Mouse (Mus musculus) hindbrain, embryonic 12.5 days (tissue): Measurements from ENCODE around the gene Frmd8. TPM values are rescaled to one million over a fixed set of nuclear protein-coding genes. Genes with fewer than 3 reads are reported as not detected.

ENCODE experiments used
- ATAC-seq: fragments of 200-750 bp; cut with Nextera tagmentation; 2 replicates; pipeline ENCODE4 v1.8.0; 2017; ENCODE audit warnings: moderate TSS enrichment; ENCODE audit not compliant: low FRiP score
- H3K27ac ChIP-seq: fragments of 300-500 bp; sonication (generic); 2 replicates; pipeline ENCODE4 v1.5.1; 2016; ENCODE audit warnings: mild to moderate bottlenecking
- H3K27me3 ChIP-seq: fragments of 300-500 bp; sonication (generic); 2 replicates; pipeline ENCODE4 v1.6.1; 2016; ENCODE audit warnings: mild to moderate bottlenecking
- H3K36me3 ChIP-seq: fragments of 300-500 bp; sonication (generic); 2 replicates; pipeline ENCODE4 v1.6.1; 2016; ENCODE audit warnings: mild to moderate bottlenecking
- H3K4me1 ChIP-seq: fragments of 300-500 bp; sonication (generic); 2 replicates; pipeline ENCODE4 v1.6.1; 2016
- H3K4me2 ChIP-seq: fragments of 300-500 bp; sonication (generic); replicated peaks from 2 replicates; pipeline ENCODE4 v1.6.1; 2016; ENCODE audit warnings: mild to moderate bottlenecking
- H3K4me3 ChIP-seq: fragments of 300-500 bp; sonication (generic); 2 replicates; pipeline ENCODE4 v1.5.1; 2016; ENCODE audit warnings: mild to moderate bottlenecking
- H3K9ac ChIP-seq: fragments of 300-500 bp; sonication (generic); 2 replicates; pipeline ENCODE4 v1.6.1; 2016; ENCODE audit warnings: mild to moderate bottlenecking, moderate library complexity
- H3K9me3 ChIP-seq: fragments of 300-500 bp; sonication (generic); replicated peaks from 2 replicates; pipeline ENCODE4 v1.6.1; 2016; ENCODE audit warnings: mild to moderate bottlenecking
- WGBS: fragments of 180-500 bp; shearing (Covaris S2); methylation state at CpG from one replicate; pipeline ENCODE4 v1.1.7; 2016; 5-methylcytosine and 5-hydroxymethylcytosine counted together
- polyA plus RNA-seq: library from polyadenylated mRNA; unstranded; fragments of >200 nt; fragmentation: Nextera tagmentation; extraction: Ambion mirVana; gene quantifications from 2 replicates; pipeline ENCODE4 v1.2.1, GENCODE M21; 2016

Gene Frmd8
- polyA plus RNA-seq, 1 experiment from 2014 or later, result 29.9 TPM

- Histone ChIP-seq H3K27me3 (no peaks in the 10 kb centered on the region), H3K36me3 (no peaks in the 10 kb centered on the region), H3K9me3 (no peaks in the 10 kb centered on the region), H3K27ac (no peak overlapping the region), H3K4me3 (no peak overlapping the region), H3K4me2 (no peak overlapping the region), H3K4me1 (no peaks in the 10 kb centered on the region; the same call in 1 of the 2 replicates), H3K9ac (no peak overlapping the region)
- ATAC-seq, result no peak
- WGBS, result 77% methylated on average over 6 of the region's 6 CpGs
Measured at GRCm38 (mm10) chr19:5832326-5832725, 42.7 kb downstream of the Frmd8 start.

- 86% methylated on average over 4 of the region's 4 CpGs for WGBS
- ATAC-seq, result no peak
- H3K36me3 ChIP-seq, result no peaks in the 10 kb centered on the region
- no peak overlapping the region for H3K27ac ChIP-seq
- H3K4me3 ChIP-seq, result no peak overlapping the region
- no peaks in the 10 kb centered on the region for H3K9me3 ChIP-seq
- H3K4me1 ChIP-seq, result no peaks in the 10 kb centered on the region; the same call in 1 of the 2 replicates
- no peaks in the 10 kb centered on the region for H3K27me3 ChIP-seq
- H3K4me2 ChIP-seq, result no peak overlapping the region
- H3K9ac ChIP-seq, result no peak overlapping the region
Measured at GRCm38 (mm10) chr19:5831958-5832320, 43.1 kb downstream of the Frmd8 start.

GRCm38 (mm10) chr19:5831224-5831957 lies 43.7 kb downstream of the Frmd8 start:
- no peaks in the 10 kb centered on the region for H3K9me3 ChIP-seq
- H3K4me3 ChIP-seq, result no peak overlapping the region
- H3K27ac ChIP-seq, result no peak overlapping the region
- H3K4me2 ChIP-seq, result no peak overlapping the region
- H3K4me1 ChIP-seq, result no peaks in the 10 kb centered on the region; the same call in 1 of the 2 replicates
- no peaks in the 10 kb centered on the region for H3K36me3 ChIP-seq
- H3K9ac ChIP-seq, result no peak overlapping the region
- ATAC-seq, result no peak
- 89% methylated on average over 11 of the region's 11 CpGs for WGBS
- no peaks in the 10 kb centered on the region for H3K27me3 ChIP-seq

GRCm38 (mm10) chr19:5830776-5831175 lies 44.3 kb downstream of the Frmd8 start:
- Histone ChIP-seq H3K9ac (no peak overlapping the region), H3K4me1 (no peaks in the 10 kb centered on the region; the same call in 1 of the 2 replicates), H3K4me2 (no peak overlapping the region), H3K36me3 (no peaks in the 10 kb centered on the region), H3K4me3 (no peak overlapping the region), H3K27me3 (no peaks in the 10 kb centered on the region), H3K9me3 (no peaks in the 10 kb centered on the region), H3K27ac (no peak overlapping the region)
- WGBS, result 94% methylated on average over 7 of the region's 7 CpGs
- ATAC-seq, result no peak

- Histone ChIP-seq H3K4me3 (no peak overlapping the region), H3K36me3 (no peaks in the 10 kb centered on the region), H3K27ac (no peak overlapping the region), H3K4me2 (no peak overlapping the region), H3K27me3 (no peaks in the 10 kb centered on the region), H3K9ac (no peak overlapping the region), H3K4me1 (no peaks in the 10 kb centered on the region; the same call in 1 of the 2 replicates), H3K9me3 (no peaks in the 10 kb centered on the region)
- no peak for ATAC-seq
- 76% methylated on average over 19 of the region's 19 CpGs for WGBS
Measured at GRCm38 (mm10) chr19:5829958-5830615, 45.0 kb downstream of the Frmd8 start.

GRCm38 (mm10) chr19:5828905-5829304 lies 46.2 kb downstream of the Frmd8 start:
- no peak overlapping the region for H3K9ac ChIP-seq
- H3K4me2 ChIP-seq, result no peak overlapping the region
- no peak overlapping the region for H3K4me3 ChIP-seq
- H3K27me3 ChIP-seq, result no peaks in the 10 kb centered on the region
- H3K4me1 ChIP-seq, result peaks cover 4% of the 10 kb centered on the region
- no peak overlapping the region for H3K27ac ChIP-seq
- WGBS, result 93% methylated on average over 7 of the region's 7 CpGs
- H3K9me3 ChIP-seq, result no peaks in the 10 kb centered on the region
- no peaks in the 10 kb centered on the region for H3K36me3 ChIP-seq
- no peak for ATAC-seq

GRCm38 (mm10) chr19:5828155-5828554 lies 46.9 kb downstream of the Frmd8 start:
- Histone ChIP-seq H3K9ac (no peak overlapping the region), H3K9me3 (no peaks in the 10 kb centered on the region), H3K36me3 (no peaks in the 10 kb centered on the region), H3K4me2 (no peak overlapping the region), H3K4me3 (no peak overlapping the region), H3K27ac (no peak overlapping the region), H3K4me1 (peaks cover 8% of the 10 kb centered on the region), H3K27me3 (no peaks in the 10 kb centered on the region)
- no peak for ATAC-seq
- WGBS, result 91% methylated on average over 3 of the region's 3 CpGs

- no peak for ATAC-seq
- 69% methylated on average over 9 of the region's 9 CpGs for WGBS
- Histone ChIP-seq H3K4me3 (no peak overlapping the region), H3K4me1 (peaks cover 14% of the 10 kb centered on the region), H3K27me3 (no peaks in the 10 kb centered on the region), H3K27ac (no peak overlapping the region), H3K36me3 (no peaks in the 10 kb centered on the region), H3K9me3 (no peaks in the 10 kb centered on the region), H3K4me2 (no peak overlapping the region), H3K9ac (no peak overlapping the region)
Measured at GRCm38 (mm10) chr19:5827456-5828154, 47.5 kb downstream of the Frmd8 start.

- no peak for ATAC-seq
- WGBS, result 82% methylated on average over 6 of the region's 6 CpGs
- H3K27ac ChIP-seq, result no peak overlapping the region
- no peak overlapping the region for H3K4me3 ChIP-seq
- H3K9me3 ChIP-seq, result no peaks in the 10 kb centered on the region
- H3K36me3 ChIP-seq, result no peaks in the 10 kb centered on the region
- H3K4me2 ChIP-seq, result no peak overlapping the region
- H3K9ac ChIP-seq, result no peak overlapping the region
- H3K4me1 ChIP-seq, result peaks cover 19% of the 10 kb centered on the region
- no peaks in the 10 kb centered on the region for H3K27me3 ChIP-seq
Measured at GRCm38 (mm10) chr19:5827044-5827443, 48.0 kb downstream of the Frmd8 start.

- H3K9ac ChIP-seq, result no peak overlapping the region
- no peak overlapping the region for H3K4me2 ChIP-seq
- no peak overlapping the region for H3K27ac ChIP-seq
- no peak overlapping the region for H3K4me3 ChIP-seq
- no peak for ATAC-seq
- H3K4me1 ChIP-seq, result peaks cover 20% of the 10 kb centered on the region
- no peaks in the 10 kb centered on the region for H3K36me3 ChIP-seq
- H3K27me3 ChIP-seq, result no peaks in the 10 kb centered on the region
- no peaks in the 10 kb centered on the region for H3K9me3 ChIP-seq
- 84% methylated on average over 4 of the region's 4 CpGs for WGBS
Measured at GRCm38 (mm10) chr19:5826731-5827002, 48.4 kb downstream of the Frmd8 start.

- H3K4me2 ChIP-seq, result no peak overlapping the region
- no peak overlapping the region for H3K9ac ChIP-seq
Measured at GRCm38 (mm10) chr19:5825901-5826730, 49.0 kb downstream of the Frmd8 start.

More at GRCm38 (mm10) chr19:5825901-5826730, 49.0 kb downstream of the Frmd8 start:
- no peak for ATAC-seq
- Histone ChIP-seq H3K27me3 (no peaks in the 10 kb centered on the region), H3K9me3 (no peaks in the 10 kb centered on the region), H3K27ac (no peak overlapping the region), H3K4me1 (peaks cover 20% of the 10 kb centered on the region), H3K36me3 (no peaks in the 10 kb centered on the region), H3K4me3 (no peak overlapping the region)
- 86% methylated on average over 5 of the region's 5 CpGs for WGBS
